Mouse (Mus musculus): Measurements from ENCODE around the gene Prr5.

GRCm38 (mm10) chr15:84679794-84680193, 10.4 kb downstream of the Prr5 start:
- TF ChIP-seq EP300 (IDR thresholded peaks at IDR 0.05): no peak
- TF ChIP-seq CTCF (IDR thresholded peaks at IDR 0.05): no peak
